Mouse (Mus musculus) ES-Bruce4 (cell line): ENCODE data around the gene Pipox.

Experiments used
- CTCF ChIP-seq: IDR thresholded peaks from one replicate; pipeline ENCODE4 v1.8.1; 2011; ENCODE audit warnings: low read depth, low read length
- EP300 ChIP-seq: IDR thresholded peaks from 2 replicates; pipeline ENCODE4 v1.6.1; 2011; ENCODE audit warnings: low read depth, low read length; ENCODE audit not compliant: insufficient read depth
- POLR2A ChIP-seq: IDR thresholded peaks from one replicate; pipeline ENCODE4 v1.8.1; 2011; ENCODE audit warnings: low read length; ENCODE audit not compliant: insufficient read depth

DNA sequence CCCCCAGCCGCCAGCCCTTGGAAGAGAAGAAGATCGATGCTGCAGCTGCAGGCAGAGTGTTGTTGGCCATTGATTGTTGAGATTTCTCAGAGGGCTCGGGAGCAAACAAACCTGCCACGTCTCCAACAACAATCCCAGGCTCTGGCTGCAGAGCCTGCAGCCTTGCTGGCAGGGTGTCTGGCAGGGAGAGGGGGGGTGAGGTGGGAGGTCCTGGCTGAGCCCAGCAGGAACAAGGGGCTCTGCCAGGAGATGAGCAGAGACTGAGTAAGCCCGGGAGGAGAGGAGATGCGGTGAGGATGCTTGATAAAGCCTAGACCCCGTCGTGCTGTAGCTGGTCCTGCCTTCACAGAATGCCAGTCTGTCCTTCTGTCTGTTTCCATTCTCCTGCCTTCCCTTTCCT, 43.0 kb upstream of the Pipox start:
- TF ChIP-seq POLR2A, result no peak
- no peak for TF ChIP-seq CTCF
- TF ChIP-seq EP300, result no peak
